10 mouse cellular contexts compared by ENCODE assay signal in genomic region chr13:57595032-57595760, GRCm38 (mm10).
DNase-seq lines count a peak whose midpoint lies in the region; ATAC-seq and TF ChIP-seq lines count a peak whose summit lies in the region.
"Had no signal": no experiment of that assay in that cellular context is flagged by ENCODE, and none has a peak within 500 bp of the region (broad histone marks: within the 10 kb centered on the region; RNA-seq: fewer than 3 reads in every experiment).

No protein-coding gene starts in this region.

- H3K9me3 ChIP-seq in intestine, postnatal 0 days (ENCODE audit: control insufficient read depth): no peaks in the 10 kb centered on the region
- H3K9me3 ChIP-seq in liver, embryonic 11.5 days (ENCODE audit: control insufficient read depth, low read length): no peaks in the 10 kb centered on the region

- H3K4me3 ChIP-seq in intestine, postnatal 0 days (ENCODE audit: low read depth, low read length): no peak overlapping the region
- no peak overlapping the region for H3K4me3 ChIP-seq in liver, embryonic 11.5 days (ENCODE audit: low read depth, low read length)
- H3K4me3 ChIP-seq: megakaryocyte, embryonic 14.5 days had no signal

- no peaks in the 10 kb centered on the region for H3K4me1 ChIP-seq in intestine, postnatal 0 days (replicated peaks; ENCODE audit: control insufficient read depth, insufficient read depth, low read length)
- no peaks in the 10 kb centered on the region for H3K4me1 ChIP-seq in liver, embryonic 11.5 days (replicated peaks; ENCODE audit: control insufficient read depth, insufficient read depth, low read length)
- H3K4me1 ChIP-seq: megakaryocyte, embryonic 14.5 days had no signal

- H3K36me3 ChIP-seq in intestine, postnatal 0 days (ENCODE audit: control insufficient read depth, insufficient read depth): no peaks in the 10 kb centered on the region
- H3K36me3 ChIP-seq in liver, embryonic 11.5 days (ENCODE audit: control insufficient read depth, insufficient read depth, low read length): no peaks in the 10 kb centered on the region

- WGBS in intestine, postnatal 0 days: 65% methylated on average over 15 of the region's 15 CpGs
- whole genome bisulfite sequencing in liver, embryonic 11.5 days: 70% methylated on average over 15 of the region's 15 CpGs

- H3K27me3 ChIP-seq in intestine, postnatal 0 days (replicated peaks; ENCODE audit: control insufficient read depth, insufficient read depth, low read length): no peaks in the 10 kb centered on the region
- no peaks in the 10 kb centered on the region for H3K27me3 ChIP-seq in liver, embryonic 11.5 days (replicated peaks; ENCODE audit: control insufficient read depth, insufficient read depth, low read length)
- H3K27me3 ChIP-seq: megakaryocyte, embryonic 14.5 days had no signal

- H3K9ac ChIP-seq in intestine, postnatal 0 days (ENCODE audit: low read depth, low read length): no peak overlapping the region
- H3K9ac ChIP-seq in liver, embryonic 11.5 days (ENCODE audit: low read depth, low read length): no peak overlapping the region

- H3K27ac ChIP-seq in intestine, postnatal 0 days (ENCODE audit: low read depth, low read length): no peak overlapping the region
- H3K27ac ChIP-seq in liver, embryonic 11.5 days (ENCODE audit: low read depth, low read length): no peak overlapping the region

- DNase-seq in retina, postnatal 1 day: peak; percentile 69
- DNase-seq in retina, embryonic 14.5 days (ENCODE audit: low spot score): no peak
- peak; percentile 18 for DNase-seq in hindlimb bud, embryonic 11.5 days (ENCODE audit: extremely low spot score, low read depth, low spot score)
- peak; percentile 60 for DNase-seq in mesoderm, embryonic 11.5 days (ENCODE audit: low read depth, low spot score)
- no peak for DNase-seq in spleen, adult 18-20 months
- no peak for DNase-seq in liver, embryonic 11.5 days (ENCODE audit: low spot score)
- DNase-seq in thymus, adult 18-20 months: no peak
- DNase-seq: cerebellum, postnatal 14 days had no signal

- H3K4me2 ChIP-seq in intestine, postnatal 0 days (replicated peaks; ENCODE audit: low read depth): no peak overlapping the region
- H3K4me2 ChIP-seq in liver, embryonic 11.5 days: no peak overlapping the region

- TF ChIP-seq CTCF in intestine, postnatal 0 days (IDR thresholded peaks at IDR 0.05; ENCODE audit: low read depth): no peak

- ATAC-seq in intestine, postnatal 0 days: no peak
- no peak for ATAC-seq in liver, embryonic 11.5 days (replicated peaks; ENCODE audit: low FRiP score)

Comparison
In these comparisons a context has a peak if more than half of its experiments do, and no peak if none do; other contexts are left out.
1. DNase-seq: peak in retina, postnatal 1 day (single experiment), hindlimb bud, embryonic 11.5 days (single experiment) and mesoderm, embryonic 11.5 days (single experiment); none in retina, embryonic 14.5 days (single experiment), spleen, adult 18-20 months (0 of 2), liver, embryonic 11.5 days (single experiment) and thymus, adult 18-20 months (0 of 2).